Mouse (Mus musculus) olfactory bulb, adult 2 months (tissue): ENCODE data around the gene Syt1.

ENCODE experiments used
- CTCF ChIP-seq: fragments of 200-500 bp; IDR thresholded peaks from 2 replicates; pipeline ENCODE4 v1.5.1; 2012; ENCODE audit warnings: low read depth, mild to moderate bottlenecking, low read length, moderate library complexity; ENCODE audit not compliant: insufficient read depth
- POLR2A ChIP-seq: fragments of 200-500 bp; IDR thresholded peaks from 2 replicates; pipeline ENCODE4 v1.6.1; 2012; ENCODE audit warnings: mild to moderate bottlenecking, low read depth, low read length, moderate library complexity; ENCODE audit not compliant: insufficient read depth

DNA sequence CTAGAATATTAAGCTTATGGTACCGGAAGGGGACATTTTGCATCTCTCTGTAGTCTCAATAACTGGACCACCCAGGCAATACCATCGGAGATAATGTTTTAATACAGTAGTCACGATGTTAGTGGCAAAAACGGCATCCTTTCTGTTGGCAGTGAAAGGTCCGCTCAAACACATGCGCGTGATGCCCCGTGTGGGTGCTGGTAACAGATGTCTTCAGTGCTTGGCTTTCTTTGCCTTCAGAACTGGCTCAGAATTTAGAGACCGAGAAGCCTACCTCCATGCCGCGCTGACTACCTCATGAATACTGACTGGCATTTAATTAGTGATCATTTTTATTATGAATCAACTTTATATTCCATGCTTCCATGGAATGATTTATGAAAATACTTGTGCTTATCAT lies 355.7 kb downstream of the Syt1 start:
- TF ChIP-seq CTCF, result no peak
- no peak for TF ChIP-seq POLR2A
